In the genomic region with DNA sequence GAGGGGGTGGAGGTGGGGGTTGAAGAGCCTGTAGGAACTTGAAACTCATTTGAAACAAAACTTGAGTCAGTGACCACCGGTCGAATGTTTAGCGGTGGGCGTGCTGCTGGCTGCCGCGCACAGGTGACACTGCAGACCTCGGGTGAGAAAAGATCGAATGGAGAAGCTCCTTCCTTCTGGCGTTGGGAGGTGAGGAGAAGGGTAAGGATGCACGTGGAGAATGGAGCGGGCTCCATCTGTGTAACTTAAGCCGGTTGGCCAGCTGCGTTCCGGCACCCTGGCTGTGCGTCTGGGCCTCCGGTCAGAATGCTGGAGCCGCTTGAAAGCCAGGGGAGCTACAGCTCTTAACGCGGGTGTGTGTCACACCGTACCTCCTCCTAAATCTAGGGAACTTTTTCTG, we compare ENCODE assay signal across 9 mouse cellular contexts. TPM values are rescaled to one million over a fixed set of nuclear protein-coding genes. Genes with fewer than 3 reads are reported as not detected.
A peak's percentile ranks its signal among the peaks of the same experiment; 100 is the strongest.
DNase-seq lines count a peak whose midpoint lies in the region; ATAC-seq lines count a peak whose summit lies in the region.
"Had no signal": no experiment of that assay in that cellular context is flagged by ENCODE, and none has a peak within 500 bp of the region (broad histone marks: within the 10 kb centered on the region; RNA-seq: fewer than 3 reads in every experiment).

No protein-coding gene starts in this region.

- peak overlapping the region; percentile 67 for H3K4me3 ChIP-seq in heart, embryonic 15.5 days
- H3K4me3 ChIP-seq in hindbrain, embryonic 14.5 days (replicated peaks; ENCODE audit: low read length): peak overlapping the region; percentile 84
- H3K4me3 ChIP-seq in midbrain, embryonic 15.5 days: peak overlapping the region; percentile 81

- intact Hi-C loops in heart, postnatal 36 days (cut with DNase I): no loop called here

- no peak overlapping the region for H3K27ac ChIP-seq in heart, embryonic 15.5 days
- H3K27ac ChIP-seq in hindbrain, embryonic 14.5 days: peak overlapping the region; percentile 88; the same call in 1 of the 2 replicates
- H3K27ac ChIP-seq in midbrain, embryonic 15.5 days: peak overlapping the region; percentile 45; the same call in 1 of the 2 replicates

- H3K4me1 ChIP-seq in heart, embryonic 15.5 days (replicated peaks): peaks cover 37% of the 10 kb centered on the region
- H3K4me1 ChIP-seq in hindbrain, embryonic 14.5 days (replicated peaks; ENCODE audit: control insufficient read depth, insufficient read depth, low read length): peaks cover 26% of the 10 kb centered on the region
- peaks cover 41% of the 10 kb centered on the region for H3K4me1 ChIP-seq in midbrain, embryonic 15.5 days

- H3K4me2 ChIP-seq in heart, embryonic 15.5 days: peak overlapping the region; percentile 99
- H3K4me2 ChIP-seq in hindbrain, embryonic 14.5 days (replicated peaks): peak overlapping the region; percentile 94
- H3K4me2 ChIP-seq in midbrain, embryonic 15.5 days: peak overlapping the region; percentile 92

- DNase-seq in heart, postnatal 36 days: no peak
- DNase-seq in embryo, embryonic 10.5 days (ENCODE audit: low spot score): peak; percentile 69
- no peak for DNase-seq in hindbrain, embryonic 14.5 days (ENCODE audit: low spot score)
- DNase-seq in urinary bladder, postnatal 25 days (ENCODE audit: low spot score): no peak
- no peak for DNase-seq in B cell, adult 2 months

- peak overlapping the region; percentile 68 for H3K9ac ChIP-seq in heart, embryonic 15.5 days
- peak overlapping the region; percentile 92 for H3K9ac ChIP-seq in hindbrain, embryonic 14.5 days
- peak overlapping the region; percentile 78 for H3K9ac ChIP-seq in midbrain, embryonic 15.5 days

- H3K9me3 ChIP-seq in heart, embryonic 15.5 days (replicated peaks): no peaks in the 10 kb centered on the region
- H3K9me3 ChIP-seq in hindbrain, embryonic 14.5 days (ENCODE audit: control insufficient read depth, low read length): no peaks in the 10 kb centered on the region
- H3K9me3 ChIP-seq in midbrain, embryonic 15.5 days: no peaks in the 10 kb centered on the region

- ATAC-seq in heart, embryonic 15.5 days (replicated peaks; ENCODE audit: insufficient number of reproducible peaks, insufficient read depth, low FRiP score, low read depth): no peak
- no peak for ATAC-seq in hindbrain, embryonic 14.5 days (ENCODE audit: low FRiP score)
- ATAC-seq in midbrain, embryonic 15.5 days (replicated peaks): no peak
- no peak for ATAC-seq in megakaryocyte-erythroid progenitor cell, adult 5-6 weeks (replicated peaks; ENCODE audit: low FRiP score, low TSS enrichment, poor library complexity, severe bottlenecking)

- H3K27me3 ChIP-seq in heart, embryonic 15.5 days: peaks cover 33% of the 10 kb centered on the region
- no peaks in the 10 kb centered on the region for H3K27me3 ChIP-seq in hindbrain, embryonic 14.5 days (ENCODE audit: control insufficient read depth, insufficient read depth, low read length)
- H3K27me3 ChIP-seq in midbrain, embryonic 15.5 days (replicated peaks): no peaks in the 10 kb centered on the region
- H3K27me3 ChIP-seq: Patski had no signal

- H3K36me3 ChIP-seq in heart, embryonic 15.5 days: no peaks in the 10 kb centered on the region
- no peaks in the 10 kb centered on the region for H3K36me3 ChIP-seq in hindbrain, embryonic 14.5 days (replicated peaks; ENCODE audit: control insufficient read depth, insufficient read depth)
- no peaks in the 10 kb centered on the region for H3K36me3 ChIP-seq in midbrain, embryonic 15.5 days (replicated peaks)

- WGBS in heart, embryonic 15.5 days: under 1% methylated on average over 20 of the region's 20 CpGs
- under 1% methylated on average over 20 of the region's 20 CpGs for WGBS in hindbrain, embryonic 14.5 days
- WGBS in midbrain, embryonic 15.5 days: 0% methylated on average over 20 of the region's 20 CpGs

RNA-seq across cellular contexts. Expression of gene Igfbp2, which starts 1.0 kb away (rescaled TPM):
- 44.4 and 85.9 TPM in 2 replicates for polyA plus RNA-seq in heart, embryonic 15.5 days (2015; fragmentation: Nextera tagmentation; extraction: Ambion mirVana)
- total RNA-seq in heart, postnatal 36 days (2021): under 1 TPM in 1 of 2 experiments, not detected in 1; 0.22 TPM
- 443 and 473 TPM in 2 replicates for polyA plus RNA-seq in hindbrain, embryonic 14.5 days (2014; fragmentation: Nextera tagmentation; extraction: Ambion mirVana)
- polyA plus RNA-seq in midbrain, embryonic 15.5 days (2015; fragmentation: Nextera tagmentation; extraction: Ambion mirVana): 329 and 430 TPM in 2 replicates
- not detected in 2 replicates for total RNA-seq in megakaryocyte-erythroid progenitor cell, adult 5-6 weeks (2014; fragmentation: Nextera tagmentation)
- not detected in 2 replicates for total RNA-seq in megakaryocyte-erythroid progenitor cell, adult 5-6 weeks (2017)

RNA-seq across cellular contexts. Expression of gene Igfbp5, which starts 49.4 kb away (rescaled TPM):
- polyA plus RNA-seq in heart, embryonic 15.5 days (2015; fragmentation: Nextera tagmentation; extraction: Ambion mirVana): 79.0 and 101 TPM in 2 replicates
- 100 to 1,000 TPM in 1 of 2 experiments, 10 to 100 TPM in 1; 95.6 to 123 TPM for total RNA-seq in heart, postnatal 36 days (2021)
- polyA plus RNA-seq in hindbrain, embryonic 14.5 days (2014; fragmentation: Nextera tagmentation; extraction: Ambion mirVana): 47.5 and 54.4 TPM in 2 replicates
- 38.4 and 39.6 TPM in 2 replicates for polyA plus RNA-seq in midbrain, embryonic 15.5 days (2015; fragmentation: Nextera tagmentation; extraction: Ambion mirVana)
- not detected in 2 replicates for total RNA-seq in megakaryocyte-erythroid progenitor cell, adult 5-6 weeks (2014; fragmentation: Nextera tagmentation)
- total RNA-seq in megakaryocyte-erythroid progenitor cell, adult 5-6 weeks (2017): 0.53 TPM in 1 of 2 replicates, not detected in the other
